Mouse (Mus musculus) limb, embryonic 11.5 days (tissue): ENCODE data around the gene Hdac4. TPM values are rescaled to one million over a fixed set of nuclear protein-coding genes. Genes with fewer than 3 reads are reported as not detected.

ENCODE experiments used
- ATAC-seq: fragments of 200-750 bp; cut with Nextera tagmentation; 2 replicates; pipeline ENCODE4 v1.8.0; 2017; ENCODE audit warnings: low read depth; ENCODE audit not compliant: insufficient number of reproducible peaks, low FRiP score, low TSS enrichment
- DNase-seq: peaks from one replicate; pipeline ENCODE4 v3.0.0-alpha.2; 2015; ENCODE audit warnings: low spot score
- H3K27ac ChIP-seq: fragments of 300-500 bp; sonication (generic); replicated peaks from 2 replicates; pipeline ENCODE4 v1.5.1; 2014; ENCODE audit warnings: low read depth, mild to moderate bottlenecking, low read length
- H3K27me3 ChIP-seq: fragments of 300-500 bp; sonication (generic); 2 replicates; pipeline ENCODE4 v1.6.1; 2014; ENCODE audit warnings: mild to moderate bottlenecking, low read length, mixed read lengths; ENCODE audit not compliant: control insufficient read depth, insufficient read depth
- H3K36me3 ChIP-seq: fragments of 300-500 bp; sonication (generic); 2 replicates; pipeline ENCODE4 v1.6.1; 2014; ENCODE audit warnings: mild to moderate bottlenecking, low read length, moderate library complexity, mixed read lengths; ENCODE audit not compliant: control insufficient read depth, insufficient read depth
- H3K4me1 ChIP-seq: fragments of 300-500 bp; sonication (generic); 2 replicates; pipeline ENCODE4 v1.6.1; 2014; ENCODE audit warnings: low read length, mixed read lengths; ENCODE audit not compliant: control insufficient read depth, insufficient read depth
- H3K4me2 ChIP-seq: fragments of 300-500 bp; sonication (generic); 2 replicates; pipeline ENCODE4 v1.6.1; 2014; ENCODE audit warnings: low read depth, mild to moderate bottlenecking, moderate library complexity; ENCODE audit not compliant: severe bottlenecking
- H3K4me3 ChIP-seq: fragments of 300-500 bp; sonication (generic); 2 replicates; pipeline ENCODE4 v1.5.1; 2014; ENCODE audit warnings: low read depth, low read length
- H3K9ac ChIP-seq: fragments of 300-500 bp; sonication (generic); 2 replicates; pipeline ENCODE4 v1.6.1; 2014; ENCODE audit warnings: mild to moderate bottlenecking, low read length
- H3K9me3 ChIP-seq: fragments of 300-500 bp; sonication (generic); 2 replicates; pipeline ENCODE4 v1.6.1; 2016; ENCODE audit warnings: low read length; ENCODE audit not compliant: control insufficient read depth
- WGBS: fragments of 180-500 bp; shearing (Covaris S2); extraction: QIAGEN DNeasy Blood & Tissue Kit; methylation state at CpG from one replicate; pipeline ENCODE4 v1.1.7; 2014; 5-methylcytosine and 5-hydroxymethylcytosine counted together
- polyA plus RNA-seq: library from polyadenylated mRNA; unstranded; fragments of >200 nt; fragmentation: Nextera tagmentation; extraction: Ambion mirVana; gene quantifications from 2 replicates; pipeline ENCODE4 v1.2.1, GENCODE M21; 2014

Gene Hdac4
- polyA plus RNA-seq, 1 experiment from 2014 or later = 24.2 TPM

- no peaks in the 10 kb centered on the region for H3K36me3 ChIP-seq
- H3K4me2 ChIP-seq = no peak overlapping the region
- DNase-seq = no peak
- H3K4me1 ChIP-seq = peaks cover 5% of the 10 kb centered on the region; the same call in 1 of the 2 replicates
- 94% methylated on average over 4 of the region's 4 CpGs for WGBS
- H3K4me3 ChIP-seq = no peak overlapping the region
- H3K9ac ChIP-seq = no peak overlapping the region
- ATAC-seq = no peak
- H3K27ac ChIP-seq = no peak overlapping the region
- H3K27me3 ChIP-seq = no peaks in the 10 kb centered on the region
- no peaks in the 10 kb centered on the region for H3K9me3 ChIP-seq
These were observed 88.9 kb downstream of the Hdac4 start for GRCm38 (mm10) chr1:92106486-92107160.

GRCm38 (mm10) chr1:92104718-92105117, 90.8 kb downstream of the Hdac4 start:
- no peak for ATAC-seq
- H3K4me1 ChIP-seq = peaks cover 5% of the 10 kb centered on the region; the same call in 1 of the 2 replicates

GRCm38 (mm10) chr1:92103971-92104370, 91.5 kb downstream of the Hdac4 start:
- no peak for DNase-seq
- H3K27me3 ChIP-seq = no peaks in the 10 kb centered on the region
- no peak overlapping the region for H3K4me3 ChIP-seq

More at GRCm38 (mm10) chr1:92104718-92105117, 90.8 kb downstream of the Hdac4 start:
- H3K4me3 ChIP-seq = no peak overlapping the region
- H3K9me3 ChIP-seq = no peaks in the 10 kb centered on the region
- no peak overlapping the region for H3K27ac ChIP-seq
- DNase-seq = no peak
- 83% methylated on average over 3 of the region's 3 CpGs for whole genome bisulfite sequencing
- H3K9ac ChIP-seq = no peak overlapping the region
- H3K4me2 ChIP-seq = no peak overlapping the region
- no peaks in the 10 kb centered on the region for H3K36me3 ChIP-seq
- H3K27me3 ChIP-seq = no peaks in the 10 kb centered on the region

GRCm38 (mm10) chr1:92103377-92103776, 92.1 kb downstream of the Hdac4 start:
- H3K4me3 ChIP-seq = no peak overlapping the region
- H3K27me3 ChIP-seq = no peaks in the 10 kb centered on the region
- WGBS = 50% methylated on average over 3 of the region's 3 CpGs
- H3K4me1 ChIP-seq = peaks cover 5% of the 10 kb centered on the region; the same call in 1 of the 2 replicates
- ATAC-seq (no peak), DNase-seq (no peak)
- H3K4me2 ChIP-seq = no peak overlapping the region
- no peak overlapping the region for H3K27ac ChIP-seq
- H3K9ac ChIP-seq = no peak overlapping the region
- H3K36me3 ChIP-seq = no peaks in the 10 kb centered on the region
- no peaks in the 10 kb centered on the region for H3K9me3 ChIP-seq

More at GRCm38 (mm10) chr1:92103971-92104370, 91.5 kb downstream of the Hdac4 start:
- Histone ChIP-seq H3K9me3 (no peaks in the 10 kb centered on the region), H3K4me2 (no peak overlapping the region), H3K27ac (no peak overlapping the region), H3K36me3 (no peaks in the 10 kb centered on the region), H3K4me1 (peaks cover 5% of the 10 kb centered on the region; the same call in 1 of the 2 replicates), H3K9ac (no peak overlapping the region)
- ATAC-seq = no peak

- ATAC-seq = no peak
- Histone ChIP-seq H3K4me3 (no peak overlapping the region), H3K9ac (no peak overlapping the region), H3K4me2 (no peak overlapping the region), H3K36me3 (no peaks in the 10 kb centered on the region), H3K27ac (no peak overlapping the region), H3K27me3 (no peaks in the 10 kb centered on the region), H3K9me3 (no peaks in the 10 kb centered on the region), H3K4me1 (peaks cover 5% of the 10 kb centered on the region; the same call in 1 of the 2 replicates)
- DNase-seq = no peak
- 95% methylated on average over 1 of the region's 1 CpGs for WGBS
These were observed 92.7 kb downstream of the Hdac4 start for GRCm38 (mm10) chr1:92102825-92103224.

GRCm38 (mm10) chr1:92100371-92100891, 95.1 kb downstream of the Hdac4 start:
- Histone ChIP-seq H3K4me2 (no peak overlapping the region), H3K27ac (no peak overlapping the region), H3K36me3 (no peaks in the 10 kb centered on the region), H3K4me3 (no peak overlapping the region), H3K9ac (no peak overlapping the region), H3K4me1 (peaks cover 5% of the 10 kb centered on the region; the same call in 1 of the 2 replicates), H3K9me3 (no peaks in the 10 kb centered on the region), H3K27me3 (no peaks in the 10 kb centered on the region)
- DNase-seq (no peak), ATAC-seq (no peak)
- 72% methylated on average over 4 of the region's 4 CpGs for whole genome bisulfite sequencing

GRCm38 (mm10) chr1:92099964-92100363, 95.5 kb downstream of the Hdac4 start:
- Histone ChIP-seq H3K4me3 (no peak overlapping the region), H3K9ac (no peak overlapping the region), H3K27ac (no peak overlapping the region), H3K27me3 (no peaks in the 10 kb centered on the region), H3K4me2 (no peak overlapping the region), H3K4me1 (peaks cover 5% of the 10 kb centered on the region; the same call in 1 of the 2 replicates), H3K36me3 (no peaks in the 10 kb centered on the region), H3K9me3 (no peaks in the 10 kb centered on the region)
- DNase-seq (no peak), ATAC-seq (no peak)
- WGBS = 89% methylated on average over 4 of the region's 4 CpGs

GRCm38 (mm10) chr1:92099502-92099901, 96.0 kb downstream of the Hdac4 start:
- H3K4me1 ChIP-seq = peaks cover 5% of the 10 kb centered on the region; the same call in 1 of the 2 replicates
- H3K9ac ChIP-seq = no peak overlapping the region
- H3K27me3 ChIP-seq = no peaks in the 10 kb centered on the region
- 56% methylated on average over 4 of the region's 4 CpGs for WGBS
- DNase-seq (no peak), ATAC-seq (no peak)
- H3K4me3 ChIP-seq = no peak overlapping the region
- H3K36me3 ChIP-seq = no peaks in the 10 kb centered on the region
- H3K4me2 ChIP-seq = no peak overlapping the region
- H3K27ac ChIP-seq = no peak overlapping the region
- no peaks in the 10 kb centered on the region for H3K9me3 ChIP-seq
